Mouse (Mus musculus) heart, embryonic 11.5 days (tissue): Measurements from ENCODE around the gene Olfr1232. TPM values are rescaled to one million over a fixed set of nuclear protein-coding genes. Genes with fewer than 3 reads are reported as not detected.

ENCODE experiments used
- ATAC-seq: fragments of 200-750 bp; cut with Nextera tagmentation; replicated peaks from 2 replicates; pipeline ENCODE4 v1.8.0; 2017; ENCODE audit warnings: moderate library complexity; ENCODE audit not compliant: insufficient number of reproducible peaks, low FRiP score, low TSS enrichment
- H3K27ac ChIP-seq: fragments of 300-500 bp; sonication (generic); 2 replicates; pipeline ENCODE4 v1.5.1; 2014; ENCODE audit warnings: mild to moderate bottlenecking, low read depth, low read length
- H3K27me3 ChIP-seq: fragments of 300-500 bp; sonication (generic); 2 replicates; pipeline ENCODE4 v1.6.1; 2014; ENCODE audit warnings: mild to moderate bottlenecking, low read length, mixed read lengths; ENCODE audit not compliant: control insufficient read depth, insufficient read depth
- H3K36me3 ChIP-seq: fragments of 300-500 bp; sonication (generic); 2 replicates; pipeline ENCODE4 v1.6.1; 2014; ENCODE audit warnings: mild to moderate bottlenecking, low read length, moderate library complexity, mixed read lengths; ENCODE audit not compliant: control insufficient read depth, insufficient read depth
- H3K4me1 ChIP-seq: fragments of 300-500 bp; sonication (generic); 2 replicates; pipeline ENCODE4 v1.6.1; 2014; ENCODE audit warnings: low read length; ENCODE audit not compliant: control insufficient read depth, insufficient read depth
- H3K4me2 ChIP-seq: fragments of 300-500 bp; sonication (generic); 2 replicates; pipeline ENCODE4 v1.6.1; 2014; ENCODE audit warnings: mild to moderate bottlenecking, moderate library complexity
- H3K4me3 ChIP-seq: fragments of 300-500 bp; sonication (generic); 2 replicates; pipeline ENCODE4 v1.5.1; 2014; ENCODE audit warnings: low read depth, low read length
- H3K9ac ChIP-seq: fragments of 300-500 bp; sonication (generic); 2 replicates; pipeline ENCODE4 v1.6.1; 2014; ENCODE audit warnings: mild to moderate bottlenecking, low read depth, low read length, moderate library complexity
- H3K9me3 ChIP-seq: fragments of 300-500 bp; sonication (generic); replicated peaks from 2 replicates; pipeline ENCODE4 v1.6.1; 2016; ENCODE audit warnings: low read length; ENCODE audit not compliant: control insufficient read depth
- WGBS: fragments of 180-500 bp; shearing (Covaris S2); extraction: QIAGEN DNeasy Blood & Tissue Kit; methylation state at CpG from one replicate; pipeline ENCODE4 v1.1.7; 2014; ENCODE audit not compliant: insufficient replicate concordance; 5-methylcytosine and 5-hydroxymethylcytosine counted together
- polyA plus RNA-seq: library from polyadenylated mRNA; unstranded; fragments of >200 nt; fragmentation: Nextera tagmentation; extraction: Ambion mirVana; gene quantifications from 2 replicates; pipeline ENCODE4 v1.2.1, GENCODE M21; 2014

The Olfr1232 gene
- not detected in 2 replicates for polyA plus RNA-seq

DNA sequence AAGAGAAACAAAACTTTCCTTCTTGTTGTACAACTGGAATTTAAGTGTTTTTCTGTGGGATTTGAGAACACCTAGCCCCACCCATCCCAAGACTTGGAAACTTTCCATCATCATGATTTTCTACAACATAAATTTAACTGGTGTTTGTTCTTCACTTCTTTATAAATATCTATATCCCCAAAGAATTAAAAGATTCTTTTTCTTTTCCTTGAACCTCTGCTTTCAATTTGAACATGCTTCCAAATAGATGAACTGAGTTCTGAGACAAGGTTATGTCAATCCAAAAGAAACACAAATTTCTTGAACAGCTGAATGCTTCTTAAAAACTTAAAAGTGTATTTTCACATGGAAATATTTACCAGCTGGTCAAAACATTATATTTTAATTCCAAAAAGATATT lies at the start of gene Olfr1232:
TSS of gene Olfr1232 (minus strand) at position 101 of the 400 bp plus-strand sequence.
- H3K27me3 ChIP-seq, result no peaks in the 10 kb centered on the region
- H3K27ac ChIP-seq, result no peak within 1 kb of the TSS
- H3K4me3 ChIP-seq, result no peak within 1 kb of the TSS
- no peaks in the 10 kb centered on the region for H3K36me3 ChIP-seq
- H3K9me3 ChIP-seq, result no peaks in the 10 kb centered on the region
- no peak within 1 kb of the TSS for H3K9ac ChIP-seq
- H3K4me1 ChIP-seq, result no peaks in the 10 kb centered on the region
- no peak for ATAC-seq
- no peak within 1 kb of the TSS for H3K4me2 ChIP-seq

DNA sequence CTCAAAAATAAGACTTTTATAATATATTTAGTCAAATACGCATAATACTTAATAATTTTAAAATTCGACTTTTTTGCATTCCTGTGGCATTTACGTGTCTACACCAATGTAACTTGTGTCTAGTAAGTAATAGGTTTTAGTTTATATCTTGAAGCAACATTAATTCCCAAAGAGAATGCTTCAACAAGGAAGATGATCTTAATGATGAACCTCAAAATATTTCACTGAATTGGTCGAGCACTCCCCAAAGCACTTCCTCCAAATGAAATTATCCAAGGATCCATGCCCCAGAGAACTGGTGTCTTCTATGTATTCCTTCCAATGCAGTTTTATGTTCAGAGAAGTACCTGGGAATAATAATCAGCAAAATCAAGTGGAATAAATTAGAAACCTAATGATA lies 35.3 kb upstream of the Olfr1232 start, which contains the start of gene Olfr1234:
TSS of gene Olfr1234 (minus strand) at position 101 of the 400 bp plus-strand sequence.
- Histone ChIP-seq H3K4me2 (no peak within 1 kb of the TSS), H3K9ac (no peak within 1 kb of the TSS), H3K27ac (no peak within 1 kb of the TSS), H3K36me3 (no peaks in the 10 kb centered on the region), H3K9me3 (no peaks in the 10 kb centered on the region), H3K27me3 (no peaks in the 10 kb centered on the region), H3K4me3 (no peak within 1 kb of the TSS), H3K4me1 (no peaks in the 10 kb centered on the region)
- no peak for ATAC-seq
- 70% methylated on average over 4 of the region's 4 CpGs for WGBS

DNA sequence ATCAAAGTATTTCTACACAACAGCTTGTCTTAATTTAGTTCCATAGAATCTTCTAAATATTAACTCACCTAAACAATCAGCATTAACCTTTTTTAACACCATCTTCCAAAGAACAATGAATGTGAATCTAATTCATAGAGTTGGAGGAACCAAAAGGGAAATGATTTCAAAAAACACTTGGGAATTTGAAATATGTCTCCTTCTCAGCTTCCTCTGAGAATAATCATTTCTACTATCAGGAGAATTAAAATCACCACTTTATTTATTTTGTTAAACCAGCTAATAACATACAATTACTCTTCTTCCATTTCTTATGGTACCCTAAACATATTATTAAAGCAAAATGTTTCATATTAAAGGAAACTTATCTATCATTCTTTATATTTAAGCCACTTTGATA lies 12.8 kb upstream of the Olfr1232 start, which contains the start of gene Olfr1233:
TSS of gene Olfr1233 (minus strand) at position 101 of the 400 bp plus-strand sequence.
- ATAC-seq, result no peak
- no peaks in the 10 kb centered on the region for H3K36me3 ChIP-seq
- no peak within 1 kb of the TSS for H3K9ac ChIP-seq
- H3K27me3 ChIP-seq, result no peaks in the 10 kb centered on the region
- no peaks in the 10 kb centered on the region for H3K9me3 ChIP-seq
- no peaks in the 10 kb centered on the region for H3K4me1 ChIP-seq
- no peak within 1 kb of the TSS for H3K4me2 ChIP-seq
- no peak within 1 kb of the TSS for H3K4me3 ChIP-seq
- H3K27ac ChIP-seq, result no peak within 1 kb of the TSS

DNA sequence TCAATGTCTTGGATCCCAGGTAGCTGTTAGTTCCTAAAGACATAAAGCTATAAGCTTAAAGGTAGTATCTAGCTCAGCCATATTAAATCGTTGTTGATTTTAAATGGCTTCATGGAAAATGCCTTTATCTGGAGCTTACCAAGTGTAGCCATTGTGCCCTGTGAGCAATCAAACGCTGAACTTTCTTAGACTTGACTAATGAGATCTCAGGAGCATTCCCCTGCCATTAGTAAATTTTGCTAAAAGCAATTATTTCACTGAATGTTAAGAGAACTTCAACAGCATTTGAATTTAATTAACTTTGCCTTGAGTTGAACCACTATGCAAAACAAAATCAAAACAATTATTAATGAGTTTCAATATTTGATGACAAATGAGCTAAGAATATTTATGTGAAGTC lies 22.5 kb downstream of the Olfr1232 start, which contains the start of gene Olfr1231:
TSS of gene Olfr1231 (minus strand) at position 101 of the 400 bp plus-strand sequence.
- Histone ChIP-seq H3K27me3 (no peaks in the 10 kb centered on the region), H3K4me3 (no peak within 1 kb of the TSS), H3K9ac (no peak within 1 kb of the TSS), H3K27ac (no peak within 1 kb of the TSS), H3K4me2 (no peak within 1 kb of the TSS), H3K36me3 (no peaks in the 10 kb centered on the region), H3K4me1 (no peaks in the 10 kb centered on the region), H3K9me3 (no peaks in the 10 kb centered on the region)
- WGBS, result 75% methylated on average over 2 of the region's 2 CpGs
- no peak for ATAC-seq

DNA sequence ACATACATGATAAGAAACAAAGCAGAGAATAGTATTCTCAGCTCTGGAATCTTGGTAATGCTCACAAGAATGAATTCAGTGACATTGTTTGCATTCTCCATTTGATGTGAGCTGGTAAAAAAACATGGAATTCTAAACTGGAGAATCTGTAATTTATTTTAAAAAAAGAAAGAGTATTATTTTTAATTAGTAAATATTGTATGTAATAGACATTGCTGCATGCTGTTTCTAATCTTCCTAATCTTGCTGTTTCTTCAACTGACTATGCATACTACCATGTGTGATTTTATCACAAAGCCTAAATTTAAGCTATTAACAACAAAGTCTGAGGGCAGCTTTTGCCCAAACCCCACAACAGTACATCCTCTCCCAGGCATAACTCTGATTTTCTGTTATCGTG lies 32.3 kb downstream of the Olfr1232 start, which contains the start of gene Olfr1230:
TSS of gene Olfr1230 (minus strand) at position 101 of the 400 bp plus-strand sequence.
- H3K27ac ChIP-seq, result no peak within 1 kb of the TSS
- H3K4me3 ChIP-seq, result no peak within 1 kb of the TSS
- H3K9me3 ChIP-seq, result no peaks in the 10 kb centered on the region
- no peak for ATAC-seq
- H3K9ac ChIP-seq, result no peak within 1 kb of the TSS
- no peaks in the 10 kb centered on the region for H3K4me1 ChIP-seq
- no peak within 1 kb of the TSS for H3K4me2 ChIP-seq
- 86% methylated on average over 1 of the region's 1 CpGs for WGBS
- no peaks in the 10 kb centered on the region for H3K36me3 ChIP-seq
- no peaks in the 10 kb centered on the region for H3K27me3 ChIP-seq

DNA sequence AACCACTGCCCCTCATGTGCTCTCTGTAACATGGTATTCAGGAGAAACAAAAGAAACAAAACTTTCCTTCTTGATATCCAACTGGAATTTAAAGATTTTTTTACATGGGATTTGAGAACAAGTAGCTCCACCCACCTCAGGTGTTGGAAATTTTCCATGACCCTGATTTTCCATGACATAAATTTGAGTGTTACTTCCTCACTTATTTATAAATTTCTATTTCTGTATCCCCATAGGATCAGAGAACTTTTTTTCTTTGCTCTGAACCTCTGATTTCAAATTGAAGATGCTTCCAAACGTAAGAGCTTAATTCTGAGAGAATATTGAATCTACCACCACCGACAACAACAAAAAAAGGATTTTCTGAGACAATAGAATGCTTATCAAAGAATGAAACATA lies 41.6 kb downstream of the Olfr1232 start, which contains the start of gene Olfr1229:
TSS of gene Olfr1229 (minus strand) at position 101 of the 400 bp plus-strand sequence.
- Histone ChIP-seq H3K4me2 (no peak within 1 kb of the TSS), H3K9ac (no peak within 1 kb of the TSS), H3K9me3 (no peaks in the 10 kb centered on the region), H3K4me1 (no peaks in the 10 kb centered on the region), H3K27ac (no peak within 1 kb of the TSS), H3K4me3 (no peak within 1 kb of the TSS), H3K36me3 (no peaks in the 10 kb centered on the region), H3K27me3 (no peaks in the 10 kb centered on the region)
- no peak for ATAC-seq
- WGBS, result 69% methylated on average over 2 of the region's 2 CpGs

Other genes starting within 250 kb of the Olfr1232 start
- not detected in 2 replicates for gene Olfr1219, start 246.2 kb downstream of the Olfr1232 start, polyA plus RNA-seq
- gene Olfr1220, start 222.8 kb downstream of the Olfr1232 start, polyA plus RNA-seq, result not detected in 2 replicates
- gene Olfr1221, start 212.4 kb downstream of the Olfr1232 start, polyA plus RNA-seq, result not detected in 2 replicates
- not detected in 2 replicates for gene Olfr1222, start 196.6 kb downstream of the Olfr1232 start, polyA plus RNA-seq
- not detected in 2 replicates for gene Olfr1223, start 178.1 kb downstream of the Olfr1232 start, polyA plus RNA-seq
- gene Olfr1224-ps1, start 165.6 kb downstream of the Olfr1232 start, polyA plus RNA-seq, result not detected in 2 replicates
- not detected in 2 replicates for gene Olfr1225, start 155.0 kb downstream of the Olfr1232 start, polyA plus RNA-seq
- gene Olfr1226, start 129.6 kb downstream of the Olfr1232 start, polyA plus RNA-seq, result not detected in 2 replicates
- gene Olfr1228, start 75.6 kb downstream of the Olfr1232 start, polyA plus RNA-seq, result not detected in 2 replicates
- gene Olfr1229, start 41.7 kb downstream of the Olfr1232 start, polyA plus RNA-seq, result not detected in 2 replicates
- not detected in 2 replicates for gene Olfr1230, start 32.4 kb downstream of the Olfr1232 start, polyA plus RNA-seq
- not detected in 2 replicates for gene Olfr1231, start 22.6 kb downstream of the Olfr1232 start, polyA plus RNA-seq
- gene Olfr1233, start 12.7 kb upstream of the Olfr1232 start, polyA plus RNA-seq, result not detected in 2 replicates
- not detected in 2 replicates for gene Olfr1234, start 35.2 kb upstream of the Olfr1232 start, polyA plus RNA-seq
- not detected in 2 replicates for gene Olfr1238, start 80.0 kb upstream of the Olfr1232 start, polyA plus RNA-seq
- not detected in 2 replicates for gene Olfr1239, start 90.7 kb upstream of the Olfr1232 start, polyA plus RNA-seq
- gene Olfr1240, start 113.3 kb upstream of the Olfr1232 start, polyA plus RNA-seq, result not detected in 2 replicates
- not detected in 2 replicates for gene Olfr1241, start 157.5 kb upstream of the Olfr1232 start, polyA plus RNA-seq
- not detected in 2 replicates for gene Olfr1242, start 168.7 kb upstream of the Olfr1232 start, polyA plus RNA-seq
- gene Olfr1243, start 201.8 kb upstream of the Olfr1232 start, polyA plus RNA-seq, result not detected in 2 replicates
- not detected in 2 replicates for gene Olfr1245, start 248.8 kb upstream of the Olfr1232 start, polyA plus RNA-seq